Mouse (Mus musculus): ENCODE results near the gene Kdr.
"Not testable (repeated sequence)": the region's sequence is repeated elsewhere in the genome, so short reads cannot be mapped to it uniquely, and the experiment has no call there.

Kdr gene

GRCm38 (mm10) chr5:75959809-75960208 lies 18.4 kb downstream of the Kdr start:
- no peak for DNase-seq (ENCODE audit: low spot score)

- DNase-seq (ENCODE audit: low spot score), result no peak
Observed at GRCm38 (mm10) chr5:75956526-75956925, 21.7 kb downstream of the Kdr start.

- DNase-seq (ENCODE audit: low spot score), result no peak
Observed at GRCm38 (mm10) chr5:75955876-75956275, 22.4 kb downstream of the Kdr start.

- DNase-seq (ENCODE audit: low spot score), result no peak
Observed at GRCm38 (mm10) chr5:75954778-75955330, 23.4 kb downstream of the Kdr start.

GRCm38 (mm10) chr5:75954218-75954617 lies 24.0 kb downstream of the Kdr start:
- DNase-seq (ENCODE audit: low spot score), result no peak

GRCm38 (mm10) chr5:75952131-75952795 lies 26.0 kb downstream of the Kdr start:
- no peak for DNase-seq (ENCODE audit: low spot score)

GRCm38 (mm10) chr5:75950866-75951265 lies 27.4 kb downstream of the Kdr start:
- no peak for DNase-seq (ENCODE audit: low spot score)

- DNase-seq (ENCODE audit: low spot score), result no peak
Observed at GRCm38 (mm10) chr5:75945394-75945793, 32.9 kb downstream of the Kdr start.

GRCm38 (mm10) chr5:75943301-75943700 lies 35.0 kb downstream of the Kdr start:
- no peak for DNase-seq (ENCODE audit: low spot score)

- no peak for DNase-seq (ENCODE audit: low spot score)
Observed at GRCm38 (mm10) chr5:75941775-75942580, 36.3 kb downstream of the Kdr start.

GRCm38 (mm10) chr5:75939144-75939732 lies 39.0 kb downstream of the Kdr start:
- DNase-seq (ENCODE audit: low spot score), result no peak

GRCm38 (mm10) chr5:75938012-75938411 lies 40.2 kb downstream of the Kdr start:
- DNase-seq (ENCODE audit: low spot score), result no peak

GRCm38 (mm10) chr5:75936223-75936622 lies 42.0 kb downstream of the Kdr start:
- DNase-seq (ENCODE audit: low spot score), result no peak

GRCm38 (mm10) chr5:75935225-75935624 lies 43.0 kb downstream of the Kdr start:
- no peak for DNase-seq (ENCODE audit: low spot score)

GRCm38 (mm10) chr5:75934201-75934600 lies 44.1 kb downstream of the Kdr start:
- no peak for DNase-seq (ENCODE audit: low spot score)

GRCm38 (mm10) chr5:75933521-75934044 lies 44.7 kb downstream of the Kdr start:
- peak; percentile 39 for DNase-seq (ENCODE audit: low spot score)

- not testable (repeated sequence) for DNase-seq (ENCODE audit: low spot score)
Observed at GRCm38 (mm10) chr5:75931458-75931857, 46.8 kb downstream of the Kdr start.

GRCm38 (mm10) chr5:75929960-75930359 lies 48.3 kb downstream of the Kdr start:
- no peak for DNase-seq (ENCODE audit: low spot score)

GRCm38 (mm10) chr5:75922677-75923076 lies 55.6 kb downstream of the Kdr start:
- no peak for DNase-seq (ENCODE audit: low spot score)

- no peak for DNase-seq (ENCODE audit: low spot score)
Observed at GRCm38 (mm10) chr5:75921730-75922387, 56.4 kb downstream of the Kdr start.

- no peak for DNase-seq (ENCODE audit: low spot score)
Observed at GRCm38 (mm10) chr5:75919601-75920000, 58.7 kb downstream of the Kdr start.

- DNase-seq (ENCODE audit: low spot score), result no peak
Observed at GRCm38 (mm10) chr5:75918139-75918538, 60.1 kb downstream of the Kdr start.
